Mouse (Mus musculus) granulocyte monocyte progenitor cell, adult 5-6 weeks (primary cell): ENCODE results near the gene Mrgpre. TPM values are rescaled to one million over a fixed set of nuclear protein-coding genes. Genes with fewer than 3 reads are reported as not detected.

Experiments
- ATAC-seq: replicated peaks from 2 replicates; pipeline ENCODE4 v1.8.0; 2016; ENCODE audit warnings: mild to moderate bottlenecking, moderate TSS enrichment, inconsistent platforms; ENCODE audit not compliant: poor library complexity, severe bottlenecking
- total RNA-seq, 2 experiments: library from RNA; stranded (forward) in 1 of 2; stranded (reverse) in 1 of 2; fragments of 200-712, 200-1000 nt in 1 of 2; fragments of >200 nt in 1 of 2; fragmentation: Nextera tagmentation in 1 of 2; gene quantifications; 2 replicates each; pipeline ENCODE4 v1.2.3; 2014 to 2017

Gene Mrgpre
- total RNA-seq, 2 experiments from 2014 or later = 0.41 to 2.9 TPM

GRCm38 (mm10) chr7:143783378-143783995, 813 bp downstream of the Mrgpre start:
- no peak for ATAC-seq

GRCm38 (mm10) chr7:143777375-143777774, 6.9 kb downstream of the Mrgpre start:
- ATAC-seq = no peak

GRCm38 (mm10) chr7:143776137-143776536, 8.2 kb downstream of the Mrgpre start:
- no peak for ATAC-seq

- ATAC-seq = no peak
Measured at GRCm38 (mm10) chr7:143769461-143769860, 14.8 kb downstream of the Mrgpre start.

- no peak for ATAC-seq
Measured at GRCm38 (mm10) chr7:143768267-143768666, 16.0 kb downstream of the Mrgpre start.

- no peak for ATAC-seq
Measured at GRCm38 (mm10) chr7:143766893-143767292, 17.4 kb downstream of the Mrgpre start, which contains the start of gene Mrgprg. Gene Mrgprg (minus strand): TSS chr7:143766993.

- ATAC-seq = peak; percentile 52
Measured at GRCm38 (mm10) chr7:143764876-143765530, 19.3 kb downstream of the Mrgpre start.

- ATAC-seq = peak; percentile 61
Measured at GRCm38 (mm10) chr7:143763794-143764193, 20.5 kb downstream of the Mrgpre start.

- ATAC-seq = no peak
Measured at GRCm38 (mm10) chr7:143758956-143759355, 25.3 kb downstream of the Mrgpre start.

GRCm38 (mm10) chr7:143757696-143758095, 26.6 kb downstream of the Mrgpre start:
- 0 out of 2 replicates have a peak, but pooled peaks have one; percentile 0 for ATAC-seq

GRCm38 (mm10) chr7:143757027-143757390, 27.3 kb downstream of the Mrgpre start:
- peak; percentile 88 for ATAC-seq

GRCm38 (mm10) chr7:143756125-143757026, 27.9 kb downstream of the Mrgpre start, which contains the start of gene Osbpl5:
Gene Osbpl5 (minus strand): TSS chr7:143756985.
- ATAC-seq = no peak

GRCm38 (mm10) chr7:143755357-143756124, 28.8 kb downstream of the Mrgpre start:
- no peak for ATAC-seq

- peak; percentile 42 for ATAC-seq
Measured at GRCm38 (mm10) chr7:143753990-143754715, 30.1 kb downstream of the Mrgpre start.

GRCm38 (mm10) chr7:143752606-143753005, 31.7 kb downstream of the Mrgpre start:
- ATAC-seq = no peak

GRCm38 (mm10) chr7:143752056-143752455, 32.2 kb downstream of the Mrgpre start:
- ATAC-seq = no peak

- ATAC-seq = peak; percentile 21; the same call in 1 of the 2 replicates
Measured at GRCm38 (mm10) chr7:143751380-143751779, 32.9 kb downstream of the Mrgpre start.

GRCm38 (mm10) chr7:143749045-143749444, 35.3 kb downstream of the Mrgpre start:
- no peak for ATAC-seq
